Mouse (Mus musculus): Measurements from ENCODE around the gene Zfp644. TPM values are rescaled to one million over a fixed set of nuclear protein-coding genes. Genes with fewer than 3 reads are reported as not detected.

The Zfp644 gene
- total RNA-seq, 2 experiments from 2014 or later, result 67.8 to 92.7 TPM

- no peak for ATAC-seq (replicated peaks; ENCODE audit: poor library complexity)
Observed at GRCm38 (mm10) chr5:106605096-106605495, 92.0 kb downstream of the Zfp644 start.

- no peak for ATAC-seq (replicated peaks; ENCODE audit: poor library complexity)
Observed at GRCm38 (mm10) chr5:106604381-106604780, 92.7 kb downstream of the Zfp644 start.

GRCm38 (mm10) chr5:106599482-106599881, 97.6 kb downstream of the Zfp644 start:
- no peak for ATAC-seq (replicated peaks; ENCODE audit: poor library complexity)

- no peak for ATAC-seq (replicated peaks; ENCODE audit: poor library complexity)
Observed at GRCm38 (mm10) chr5:106597472-106597871, 99.6 kb downstream of the Zfp644 start.

GRCm38 (mm10) chr5:106594388-106594787, 102.7 kb downstream of the Zfp644 start:
- 0 out of 2 replicates have a peak, but pooled peaks have one; percentile 37 for ATAC-seq (replicated peaks; ENCODE audit: poor library complexity)

GRCm38 (mm10) chr5:106590686-106591085, 106.4 kb downstream of the Zfp644 start:
- ATAC-seq (replicated peaks; ENCODE audit: poor library complexity), result no peak

GRCm38 (mm10) chr5:106589670-106590069, 107.4 kb downstream of the Zfp644 start:
- ATAC-seq (replicated peaks; ENCODE audit: poor library complexity), result no peak

GRCm38 (mm10) chr5:106589006-106589405, 108.1 kb downstream of the Zfp644 start:
- ATAC-seq (replicated peaks; ENCODE audit: poor library complexity), result no peak

GRCm38 (mm10) chr5:106580943-106581342, 116.1 kb downstream of the Zfp644 start:
- ATAC-seq (replicated peaks; ENCODE audit: poor library complexity), result no peak

GRCm38 (mm10) chr5:106577237-106577888, 119.7 kb downstream of the Zfp644 start:
- ATAC-seq (replicated peaks; ENCODE audit: poor library complexity), result no peak

GRCm38 (mm10) chr5:106575098-106575497, 122.0 kb downstream of the Zfp644 start:
- no peak for ATAC-seq (replicated peaks; ENCODE audit: poor library complexity)

GRCm38 (mm10) chr5:106574560-106574946, 122.5 kb downstream of the Zfp644 start:
- peak; percentile 98 for ATAC-seq (replicated peaks; ENCODE audit: poor library complexity)

- ATAC-seq (replicated peaks; ENCODE audit: poor library complexity), result peak; percentile 14; the same call in 1 of the 2 replicates
Observed at GRCm38 (mm10) chr5:106573742-106574559, 123.1 kb downstream of the Zfp644 start.

Other genes with a start within 250 kb of the Zfp644 start
- not detected in 2 replicates for gene Barhl2, start 239.1 kb downstream of the Zfp644 start, total RNA-seq (2015)
- not detected in 2 replicates for gene Barhl2, start 239.1 kb downstream of the Zfp644 start, total RNA-seq (2017)
- gene Gm17304, start 88.2 kb downstream of the Zfp644 start, total RNA-seq (2015), result not detected in 2 replicates
- gene Gm17304, start 88.2 kb downstream of the Zfp644 start, total RNA-seq (2017), result not detected in 2 replicates
- not detected in 2 replicates for gene Hfm1, start 229.0 kb upstream of the Zfp644 start, total RNA-seq (2015)
- gene Hfm1, start 229.0 kb upstream of the Zfp644 start, total RNA-seq (2017), result 0.21 TPM in 1 of 2 replicates, not detected in the other